Mouse (Mus musculus) liver, adult 2 months (tissue): ENCODE measurements around the gene Gm3033. TPM values are rescaled to one million over a fixed set of nuclear protein-coding genes. Genes with fewer than 3 reads are reported as not detected.
"Not testable (repeated sequence)": the region's sequence is repeated elsewhere in the genome, so short reads cannot be mapped to it uniquely, and the experiment has no call there.

Experiments used
- DNase-seq: peaks from one replicate; pipeline ENCODE4 v3.0.0-alpha.2; 2011; ENCODE audit warnings: low read depth, low spot score; ENCODE audit errors: extremely low read depth
- H3K27ac ChIP-seq: fragments of 200-500 bp; replicated peaks from 2 replicates; pipeline ENCODE4 v1.5.1; 2012; ENCODE audit warnings: low read depth, mild to moderate bottlenecking, control low read depth, inconsistent platforms, low read length; ENCODE audit not compliant: insufficient read depth
- H3K27me3 ChIP-seq: fragments of 200-500 bp; 2 replicates; pipeline ENCODE4 v1.6.1; 2012; ENCODE audit warnings: mild to moderate bottlenecking, moderate library complexity, low read length, inconsistent platforms; ENCODE audit not compliant: control insufficient read depth, insufficient read depth
- H3K36me3 ChIP-seq: fragments of 200-500 bp; 2 replicates; pipeline ENCODE4 v1.6.1; 2012; ENCODE audit warnings: low read length, inconsistent platforms; ENCODE audit not compliant: control insufficient read depth, insufficient read depth
- H3K4me1 ChIP-seq: fragments of 200-500 bp; 2 replicates; pipeline ENCODE4 v1.6.1; 2011; ENCODE audit warnings: low read length; ENCODE audit not compliant: control insufficient read depth, insufficient read depth
- H3K4me3 ChIP-seq: fragments of 200-500 bp; 2 replicates; pipeline ENCODE4 v1.5.1; 2011; ENCODE audit warnings: low read depth, mild to moderate bottlenecking, control low read depth, low read length, moderate library complexity; ENCODE audit not compliant: insufficient read depth
- H3K79me2 ChIP-seq: fragments of 200-500 bp; 2 replicates; pipeline ENCODE4 v1.6.1; 2012; ENCODE audit warnings: inconsistent platforms, mild to moderate bottlenecking, low read length, moderate library complexity; ENCODE audit not compliant: control insufficient read depth, insufficient read depth
- H3K9ac ChIP-seq: fragments of 200-500 bp; 2 replicates; pipeline ENCODE4 v1.6.1; 2012; ENCODE audit warnings: low read depth, mild to moderate bottlenecking, control low read depth, inconsistent platforms, low read length
- WGBS: fragments of 180-500 bp; shearing (Covaris S2); methylation state at CpG from one replicate; pipeline ENCODE4 v1.1.7; 2018; 5-methylcytosine and 5-hydroxymethylcytosine counted together
- polyA plus RNA-seq: library from polyadenylated mRNA; depleted of rRNA; stranded (reverse); fragments of >200 nt; gene quantifications from 2 replicates; pipeline ENCODE4 v1.2.3, GENCODE M21; 2012; rRNA removed
- total RNA-seq: library from RNA; depleted of rRNA; stranded (reverse); fragments of >200 nt; gene quantifications from 2 replicates; pipeline ENCODE4 v1.2.3, GENCODE M21; 2014; rRNA removed

The Gm3033 gene
- total RNA-seq (not detected in 2 replicates), polyA plus RNA-seq (not detected in 2 replicates)

GRCm38 (mm10) chr14:3845945-3846344 is at the start of gene Gm3033:
Gene Gm3033, plus strand, starts transcription at chr14:3846245.
- H3K79me2 ChIP-seq, H3K4me1 ChIP-seq, H3K36me3 ChIP-seq, DNase-seq, H3K27ac ChIP-seq, H3K4me3 ChIP-seq, H3K27me3 ChIP-seq, H3K9ac ChIP-seq: not testable (repeated sequence)
- WGBS = no CpG with 5 or more reads among the region's 2 CpGs

DNA sequence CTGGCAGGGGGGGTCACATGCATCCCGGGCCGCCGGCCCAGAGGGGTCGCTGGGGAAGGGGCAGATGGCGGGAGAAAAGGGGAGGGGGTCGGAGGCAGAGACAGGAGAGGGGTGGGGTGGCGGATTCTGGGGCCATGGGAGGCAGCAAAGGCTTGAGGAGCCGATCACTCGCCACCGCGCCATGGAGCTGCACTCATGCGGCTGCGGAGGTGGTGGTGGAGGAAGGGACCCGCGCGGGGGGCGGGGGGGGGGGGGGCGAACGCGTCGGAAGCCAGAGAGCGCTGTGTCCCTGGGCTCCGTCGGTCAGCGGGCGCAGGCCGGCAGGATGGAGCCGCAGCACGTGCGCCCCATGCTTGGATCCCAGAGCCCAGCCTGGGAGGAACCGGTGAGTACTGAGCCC is 36.3 kb upstream of the Gm3033 start, which contains the start of gene Gm3002:
Gene Gm3002, plus strand, starts transcription at position 301 of the 400 bp plus-strand sequence.
- H3K36me3 ChIP-seq, H3K4me1 ChIP-seq: not testable (repeated sequence)
- WGBS = no CpG with 5 or more reads among the region's 31 CpGs

DNA sequence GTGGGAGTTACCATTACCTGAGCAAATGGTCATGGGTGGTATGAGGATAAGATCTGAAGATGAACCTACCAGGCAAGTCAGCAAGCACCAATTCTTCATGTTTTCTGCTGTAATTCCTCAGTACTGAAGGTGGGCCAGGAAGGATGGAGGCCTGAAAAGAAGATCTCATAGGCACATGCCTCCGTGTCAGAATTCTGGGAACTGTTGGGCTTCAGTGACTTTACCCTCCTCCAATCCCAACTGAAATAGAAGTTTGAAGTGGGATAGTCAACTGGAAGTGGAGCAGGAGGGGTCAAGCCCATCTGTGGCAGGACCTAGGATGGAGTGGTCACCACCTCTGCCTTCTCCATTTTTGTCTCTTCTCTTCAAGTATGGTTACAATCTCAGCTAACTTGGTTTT is 37.8 kb downstream of the Gm3033 start, which contains the start of gene Gm2916:
Gene Gm2916, plus strand, starts transcription at position 301 of the 400 bp plus-strand sequence.
- not testable (repeated sequence) for H3K79me2 ChIP-seq, DNase-seq, H3K27me3 ChIP-seq, H3K27ac ChIP-seq, H3K36me3 ChIP-seq, H3K4me1 ChIP-seq, H3K9ac ChIP-seq, H3K4me3 ChIP-seq
- WGBS = no CpG with 5 or more reads among the region's 1 CpGs

More for the DNA sequence above, 36.3 kb upstream of the Gm3033 start, which contains the start of gene Gm3002:
- H3K27me3 ChIP-seq, DNase-seq, H3K27ac ChIP-seq, H3K79me2 ChIP-seq, H3K4me3 ChIP-seq, H3K9ac ChIP-seq: not testable (repeated sequence)

Other genes starting within 250 kb of the Gm3033 start
- gene Gm3012, start 211.7 kb upstream of the Gm3033 start, total RNA-seq = not detected in 2 replicates
- gene Gm3012, start 211.7 kb upstream of the Gm3033 start, polyA plus RNA-seq = not detected in 2 replicates
- not detected in 2 replicates for gene Gm3020, start 194.2 kb upstream of the Gm3033 start, total RNA-seq
- gene Gm3020, start 194.2 kb upstream of the Gm3033 start, polyA plus RNA-seq = not detected in 2 replicates
- gene Gm3043, start 157.5 kb upstream of the Gm3033 start, total RNA-seq = not detected in 2 replicates
- not detected in 2 replicates for gene Gm3043, start 157.5 kb upstream of the Gm3033 start, polyA plus RNA-seq
- not detected in 2 replicates for gene Gm3002, start 36.2 kb upstream of the Gm3033 start, total RNA-seq
- gene Gm3002, start 36.2 kb upstream of the Gm3033 start, polyA plus RNA-seq = not detected in 2 replicates
- not detected in 2 replicates for gene Gm2916, start 37.9 kb downstream of the Gm3033 start, total RNA-seq
- not detected in 2 replicates for gene Gm2916, start 37.9 kb downstream of the Gm3033 start, polyA plus RNA-seq
- not detected in 2 replicates for gene Gm3029, start 85.5 kb downstream of the Gm3033 start, total RNA-seq
- not detected in 2 replicates for gene Gm3029, start 85.5 kb downstream of the Gm3033 start, polyA plus RNA-seq
- gene Gm3095, start 117.3 kb downstream of the Gm3033 start, total RNA-seq = not detected in 2 replicates
- not detected in 2 replicates for gene Gm3095, start 117.3 kb downstream of the Gm3033 start, polyA plus RNA-seq
- not detected in 2 replicates for gene Gm3099, start 152.1 kb downstream of the Gm3033 start, total RNA-seq
- gene Gm3099, start 152.1 kb downstream of the Gm3033 start, polyA plus RNA-seq = not detected in 2 replicates
- gene Gm5796, start 177.7 kb downstream of the Gm3033 start, total RNA-seq = not detected in 2 replicates
- gene Gm5796, start 177.7 kb downstream of the Gm3033 start, polyA plus RNA-seq = not detected in 2 replicates
- not detected in 2 replicates for gene Gm3115, start 237.9 kb downstream of the Gm3033 start, total RNA-seq
- not detected in 2 replicates for gene Gm3115, start 237.9 kb downstream of the Gm3033 start, polyA plus RNA-seq